10 mouse cellular contexts compared by ENCODE assay signal in the genomic region with DNA sequence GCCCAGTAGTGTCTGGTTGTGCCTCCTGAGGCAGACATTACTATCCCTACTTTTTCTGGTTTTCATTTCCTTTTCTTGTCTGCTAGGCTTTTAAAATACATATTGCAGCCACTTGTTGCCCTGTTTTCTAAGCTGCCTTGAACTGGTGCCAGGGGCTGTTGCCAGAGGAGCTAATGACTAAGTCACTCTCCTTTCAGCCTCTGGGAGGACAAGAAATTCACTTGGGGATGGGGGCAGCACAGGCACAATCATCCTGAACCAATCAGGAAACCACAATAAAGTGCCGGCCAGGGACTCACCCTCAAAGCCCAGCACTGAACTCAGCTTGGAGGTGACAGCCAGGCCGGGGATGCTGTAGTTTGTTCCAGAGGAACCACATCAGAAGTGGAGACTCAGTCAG.
DNase-seq lines count a peak whose midpoint lies in the region; ATAC-seq lines count a peak whose summit lies in the region.
"Had no signal": no experiment of that assay in that cellular context is flagged by ENCODE, and none has a peak within 500 bp of the region (broad histone marks: within the 10 kb centered on the region; RNA-seq: fewer than 3 reads in every experiment).

No protein-coding gene starts in this region.

- H3K9me3 ChIP-seq in forebrain, embryonic 15.5 days, result no peaks in the 10 kb centered on the region
- H3K9me3 ChIP-seq: heart, embryonic 13.5 days had no signal

- H3K9ac ChIP-seq in forebrain, embryonic 15.5 days (replicated peaks), result no peak overlapping the region
- H3K9ac ChIP-seq: heart, embryonic 13.5 days had no signal

- DNase-seq in left cerebral cortex, postnatal 4 days, result peak; percentile 72
- no peak for DNase-seq in left cerebral cortex, postnatal 25 days (ENCODE audit: low spot score in 2 of 2)
- peak; percentile 84 for DNase-seq in adrenal gland, postnatal 25 days
- peak; percentile 73 to 75 for DNase-seq in heart, postnatal 14 days
- DNase-seq in lung, postnatal 25 days (ENCODE audit: low spot score), result peak; percentile 3
- no peak for DNase-seq in retina, postnatal 1 day
- DNase-seq: cerebellum, adult 8-10 months had no signal

- WGBS in forebrain, embryonic 15.5 days, result 81% methylated on average over 2 of the region's 2 CpGs

- intact Hi-C loops in left cerebral cortex, postnatal 4 days (cut with DNase I), result no loop called here
- intact Hi-C loops in left cerebral cortex, postnatal 25 days (cut with DNase I), result no loop called here
- intact Hi-C loops in heart, postnatal 14 days (cut with DNase I), result no loop called here

- no peak overlapping the region for H3K27ac ChIP-seq in forebrain, embryonic 15.5 days (replicated peaks)
- H3K27ac ChIP-seq: heart, embryonic 13.5 days had no signal

- no peaks in the 10 kb centered on the region for H3K4me1 ChIP-seq in forebrain, embryonic 15.5 days
- H3K4me1 ChIP-seq: heart, embryonic 13.5 days had no signal

- H3K4me2 ChIP-seq in forebrain, embryonic 15.5 days (replicated peaks), result no peak overlapping the region
- H3K4me2 ChIP-seq: heart, embryonic 13.5 days had no signal

- no peaks in the 10 kb centered on the region for H3K27me3 ChIP-seq in forebrain, embryonic 15.5 days
- H3K27me3 ChIP-seq: heart, embryonic 13.5 days had no signal

- ATAC-seq in forebrain, embryonic 15.5 days (replicated peaks), result no peak
- ATAC-seq in megakaryocyte, adult 5-6 weeks (ENCODE audit: poor library complexity, severe bottlenecking), result no peak

- no peak overlapping the region for H3K4me3 ChIP-seq in forebrain, embryonic 15.5 days
- H3K4me3 ChIP-seq: heart, embryonic 13.5 days had no signal

- no peaks in the 10 kb centered on the region for H3K36me3 ChIP-seq in forebrain, embryonic 15.5 days
- H3K36me3 ChIP-seq: heart, embryonic 13.5 days had no signal

Comparison
In these comparisons a context has a peak if more than half of its experiments do, and no peak if none do; other contexts are left out.
1. DNase-seq: peak in left cerebral cortex, postnatal 4 days (single experiment), adrenal gland, postnatal 25 days (single experiment), heart, postnatal 14 days (2 of 2) and lung, postnatal 25 days (single experiment); none in left cerebral cortex, postnatal 25 days (0 of 2) and retina, postnatal 1 day (single experiment).